Mouse (Mus musculus): ENCODE measurements around the gene 4930469K13Rik. TPM values are rescaled to one million over a fixed set of nuclear protein-coding genes. Genes with fewer than 3 reads are reported as not detected.
A peak's percentile ranks its signal among the peaks of the same experiment; 100 is the strongest.

The 4930469K13Rik gene
- polyA plus RNA-seq, 1 experiment from 2014 or later, result 20.7 TPM

DNA sequence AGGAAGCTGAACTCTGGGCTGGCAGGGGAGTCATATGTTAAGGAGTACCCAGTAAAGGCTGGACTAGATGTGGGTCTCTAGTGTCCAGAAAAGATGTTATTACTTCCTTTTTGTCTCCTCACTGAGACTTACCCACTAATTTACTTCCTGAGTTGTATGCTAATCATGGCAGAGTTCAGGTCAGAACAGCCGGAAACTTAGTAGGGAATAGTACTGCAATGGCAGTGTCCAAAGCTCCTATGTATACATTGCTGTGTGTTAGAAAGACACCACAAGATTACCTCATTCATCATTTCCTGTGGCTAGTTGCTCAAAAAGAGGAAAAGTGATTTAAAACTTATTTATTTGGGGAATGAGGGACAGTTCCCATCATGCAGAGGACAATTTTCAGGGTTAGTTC is 73.3 kb downstream of the 4930469K13Rik start:
- no peaks in the 10 kb centered on the region for H3K27me3 ChIP-seq
- no peak overlapping the region for H3K4me2 ChIP-seq
- H3K9ac ChIP-seq, result no peak overlapping the region
- no peak overlapping the region for H3K27ac ChIP-seq
- H3K9me3 ChIP-seq, result no peaks in the 10 kb centered on the region
- H3K4me1 ChIP-seq (replicated peaks), result no peaks in the 10 kb centered on the region
- H3K4me3 ChIP-seq, result no peak overlapping the region
- WGBS, result 84% methylated on average over 1 of the region's 1 CpGs
- ATAC-seq (ENCODE audit: low FRiP score), result no peak
- no peaks in the 10 kb centered on the region for H3K36me3 ChIP-seq

DNA sequence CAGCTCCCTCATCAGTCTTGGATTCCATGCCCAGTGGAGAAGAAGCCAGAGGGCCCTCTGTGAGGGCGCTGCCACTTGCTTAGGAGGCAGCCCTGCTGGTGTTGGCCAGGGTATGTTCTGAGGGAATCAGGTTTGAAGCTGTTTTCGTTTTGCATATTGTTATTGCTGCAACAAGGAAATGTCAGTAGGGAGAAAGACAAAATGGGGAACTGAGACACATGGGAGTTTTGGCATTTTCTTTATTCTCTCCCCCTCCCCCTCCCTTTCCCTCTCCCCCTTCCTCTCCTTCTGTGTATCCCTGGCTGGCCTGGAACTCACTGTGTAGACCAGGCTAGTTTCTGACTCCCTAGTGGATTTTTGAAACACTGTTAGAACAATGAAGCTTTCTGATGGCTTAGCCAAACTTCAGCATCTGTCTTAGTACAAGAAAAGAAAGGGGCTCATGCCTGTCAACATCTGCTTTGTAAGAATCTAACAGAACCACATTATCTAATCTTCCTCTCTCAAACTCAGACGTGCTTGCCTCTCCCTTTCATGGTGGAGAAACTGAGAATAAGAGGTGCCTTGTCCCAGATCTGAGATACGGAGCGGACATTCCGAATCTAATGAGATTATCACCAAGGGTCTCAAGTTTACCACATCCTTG is 86.2 kb downstream of the 4930469K13Rik start:
- 80% methylated on average over 6 of the region's 6 CpGs for WGBS
- no peaks in the 10 kb centered on the region for H3K9me3 ChIP-seq
- no peak overlapping the region for H3K4me3 ChIP-seq
- H3K9ac ChIP-seq, result no peak overlapping the region
- no peak for ATAC-seq (ENCODE audit: low FRiP score)
- H3K4me1 ChIP-seq (replicated peaks), result no peaks in the 10 kb centered on the region
- no peaks in the 10 kb centered on the region for H3K36me3 ChIP-seq
- no peak overlapping the region for H3K4me2 ChIP-seq
- H3K27me3 ChIP-seq, result no peaks in the 10 kb centered on the region
- no peak overlapping the region for H3K27ac ChIP-seq

DNA sequence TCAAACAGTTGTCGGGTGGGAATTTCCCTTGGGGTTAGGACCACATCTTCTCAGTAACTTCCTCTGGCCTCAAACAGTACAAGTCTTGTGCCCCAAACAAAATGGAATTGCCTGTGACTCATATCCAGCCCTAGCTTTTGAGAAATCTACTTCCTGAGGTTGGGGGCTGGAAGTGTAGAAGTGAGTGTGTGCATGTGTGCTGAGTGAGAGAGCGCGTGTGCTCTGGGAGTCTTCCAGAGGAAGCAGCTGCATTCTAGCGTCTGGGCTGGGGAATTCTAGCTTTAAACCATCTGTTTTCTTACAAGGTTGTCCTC is 87.5 kb downstream of the 4930469K13Rik start:
- Histone ChIP-seq H3K36me3 (no peaks in the 10 kb centered on the region), H3K9ac (no peak overlapping the region), H3K4me2 (no peak overlapping the region), H3K4me1 (replicated peaks) (no peaks in the 10 kb centered on the region), H3K27ac (no peak overlapping the region), H3K27me3 (no peaks in the 10 kb centered on the region), H3K4me3 (no peak overlapping the region), H3K9me3 (no peaks in the 10 kb centered on the region)
- ATAC-seq (ENCODE audit: low FRiP score), result no peak
- 93% methylated on average over 4 of the region's 4 CpGs for WGBS

DNA sequence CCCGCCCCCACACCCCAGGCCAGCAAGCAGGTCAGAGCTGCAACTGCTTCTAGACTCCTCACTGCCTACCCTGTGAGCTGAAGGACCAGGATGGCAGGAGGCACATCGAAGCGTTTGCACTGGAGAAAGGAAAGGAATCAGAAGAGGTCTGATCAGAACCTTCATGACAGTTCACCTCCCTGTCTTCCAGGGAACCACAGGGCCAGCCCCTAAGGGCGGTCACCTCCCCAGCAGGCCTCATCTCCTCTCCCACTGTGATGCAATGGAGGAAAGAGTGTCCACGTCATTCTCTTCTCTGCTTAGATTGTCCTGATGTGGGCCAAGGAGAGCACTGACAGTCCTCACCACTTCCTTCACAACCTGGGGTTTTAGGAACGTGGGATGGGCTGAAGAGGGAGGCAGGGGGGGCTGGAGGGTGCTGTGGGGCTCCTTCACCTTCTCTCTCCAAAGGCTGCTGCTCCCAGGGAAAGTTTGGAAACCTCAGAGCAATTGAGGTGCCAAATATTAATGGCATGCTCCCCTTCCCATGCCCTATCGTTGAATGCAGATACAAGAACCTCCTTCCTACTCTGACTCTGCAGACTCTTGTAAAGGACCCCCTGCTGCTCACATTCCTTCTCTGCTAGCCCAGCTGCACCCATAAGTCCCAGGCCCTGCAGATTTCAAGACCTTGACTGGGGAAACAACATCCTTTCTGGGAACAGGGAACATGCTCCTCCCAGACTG is 88.1 kb downstream of the 4930469K13Rik start:
- no peak overlapping the region; the same call in 1 of the 2 replicates for H3K27ac ChIP-seq
- WGBS, result 74% methylated on average over 7 of the region's 7 CpGs

DNA sequence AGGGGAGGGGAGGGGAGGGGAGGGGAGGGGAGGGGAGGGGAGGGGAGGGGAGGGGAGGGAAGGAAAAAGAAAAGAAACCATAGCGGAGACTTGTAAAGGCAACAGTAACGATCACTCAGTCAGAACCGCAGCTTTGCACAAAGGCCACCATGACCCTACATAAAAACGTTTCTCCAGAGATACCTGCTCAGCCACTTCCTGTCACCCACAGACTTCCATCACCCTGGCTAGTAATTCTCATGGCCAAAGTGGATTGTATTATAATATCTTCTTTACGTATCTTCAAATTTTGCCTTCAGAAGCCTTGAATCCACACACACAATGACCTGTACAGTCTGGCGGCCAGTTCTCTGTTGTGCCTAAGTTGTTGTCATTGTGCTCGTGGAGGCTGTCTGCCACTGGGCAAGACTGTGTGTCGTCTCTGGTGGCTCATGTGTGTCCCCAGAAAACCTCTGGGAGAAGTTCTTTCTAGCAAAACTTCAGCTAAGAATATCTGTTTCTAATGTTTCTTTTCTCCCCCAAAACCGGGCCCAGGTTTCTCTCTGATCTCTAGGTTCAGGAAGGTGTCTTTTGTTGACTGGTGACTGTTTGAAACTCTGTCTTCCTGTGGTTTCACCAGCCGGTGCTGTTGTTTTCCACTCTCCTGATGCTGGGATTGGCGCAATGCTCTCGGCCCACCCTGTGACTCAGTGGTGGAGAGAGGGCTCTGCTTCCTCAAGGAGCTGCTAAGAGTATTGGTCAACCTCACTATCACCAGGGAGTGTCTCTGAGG is 88.9 kb downstream of the 4930469K13Rik start:
- no peak for ATAC-seq (ENCODE audit: low FRiP score)
- Histone ChIP-seq H3K4me2 (no peak overlapping the region), H3K27ac (no peak overlapping the region)

More for the DNA sequence above, 88.1 kb downstream of the 4930469K13Rik start:
- Histone ChIP-seq H3K27me3 (no peaks in the 10 kb centered on the region), H3K36me3 (no peaks in the 10 kb centered on the region), H3K4me1 (replicated peaks) (no peaks in the 10 kb centered on the region), H3K9me3 (no peaks in the 10 kb centered on the region), H3K4me3 (no peak overlapping the region), H3K9ac (no peak overlapping the region), H3K4me2 (no peak overlapping the region)
- ATAC-seq (ENCODE audit: low FRiP score), result no peak

DNA sequence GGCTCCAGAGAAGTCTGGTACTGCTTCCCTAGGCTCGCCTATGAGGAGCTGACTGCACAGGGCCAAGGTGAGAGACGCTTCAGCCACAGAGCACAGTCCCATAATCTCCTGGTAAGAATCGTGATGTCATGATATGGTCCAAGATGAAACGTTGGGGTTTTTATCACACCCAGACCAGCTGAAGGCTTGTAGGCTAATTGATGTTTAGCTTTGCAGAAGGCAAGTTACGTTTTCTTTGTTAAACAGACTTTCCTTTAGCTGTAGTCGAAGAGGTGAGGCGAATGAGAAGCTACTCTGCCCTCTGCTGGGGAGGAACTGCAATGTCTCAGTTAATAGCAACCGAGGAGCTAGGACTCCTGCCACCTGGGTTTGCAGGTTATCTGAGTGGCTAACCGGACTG is 89.7 kb downstream of the 4930469K13Rik start:
- no peak overlapping the region for H3K27ac ChIP-seq
- H3K4me3 ChIP-seq, result no peak overlapping the region
- H3K4me2 ChIP-seq, result no peak overlapping the region
- no peak for ATAC-seq (ENCODE audit: low FRiP score)
- H3K36me3 ChIP-seq, result no peaks in the 10 kb centered on the region
- no peaks in the 10 kb centered on the region for H3K4me1 ChIP-seq (replicated peaks)
- no peak overlapping the region for H3K9ac ChIP-seq
- no peaks in the 10 kb centered on the region for H3K9me3 ChIP-seq
- 54% methylated on average over 9 of the region's 9 CpGs for WGBS
- H3K27me3 ChIP-seq, result no peaks in the 10 kb centered on the region

More for the DNA sequence above, 88.9 kb downstream of the 4930469K13Rik start:
- Histone ChIP-seq H3K36me3 (no peaks in the 10 kb centered on the region), H3K27me3 (no peaks in the 10 kb centered on the region), H3K9ac (no peak overlapping the region), H3K4me1 (replicated peaks) (no peaks in the 10 kb centered on the region), H3K4me3 (no peak overlapping the region), H3K9me3 (no peaks in the 10 kb centered on the region)
- 80% methylated on average over 12 of the region's 12 CpGs for WGBS

DNA sequence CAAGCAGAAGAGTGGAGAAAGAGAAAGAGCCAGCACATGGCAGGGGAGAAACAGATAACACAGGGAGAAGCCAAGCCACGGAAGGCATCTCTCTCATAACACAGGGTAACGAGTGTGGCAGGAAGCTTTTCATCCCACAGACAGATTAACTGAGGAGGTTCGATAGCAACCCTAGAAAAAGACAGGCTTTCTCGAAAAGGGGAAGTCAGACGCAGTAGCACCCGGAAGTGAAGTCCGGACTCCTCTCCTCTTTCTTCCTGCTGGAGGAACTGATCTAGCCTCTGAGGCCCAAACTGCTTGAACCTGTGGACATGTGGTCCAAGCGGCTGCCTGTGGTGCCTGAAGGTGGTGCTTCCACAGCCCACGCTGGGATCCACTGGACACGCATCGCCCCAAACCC is 90.1 kb downstream of the 4930469K13Rik start:
- WGBS, result 91% methylated on average over 11 of the region's 11 CpGs
- Histone ChIP-seq H3K27ac (no peak overlapping the region), H3K27me3 (no peaks in the 10 kb centered on the region), H3K9me3 (no peaks in the 10 kb centered on the region), H3K4me2 (no peak overlapping the region), H3K4me1 (replicated peaks) (no peaks in the 10 kb centered on the region), H3K4me3 (no peak overlapping the region), H3K9ac (no peak overlapping the region), H3K36me3 (no peaks in the 10 kb centered on the region)
- ATAC-seq (ENCODE audit: low FRiP score), result no peak

DNA sequence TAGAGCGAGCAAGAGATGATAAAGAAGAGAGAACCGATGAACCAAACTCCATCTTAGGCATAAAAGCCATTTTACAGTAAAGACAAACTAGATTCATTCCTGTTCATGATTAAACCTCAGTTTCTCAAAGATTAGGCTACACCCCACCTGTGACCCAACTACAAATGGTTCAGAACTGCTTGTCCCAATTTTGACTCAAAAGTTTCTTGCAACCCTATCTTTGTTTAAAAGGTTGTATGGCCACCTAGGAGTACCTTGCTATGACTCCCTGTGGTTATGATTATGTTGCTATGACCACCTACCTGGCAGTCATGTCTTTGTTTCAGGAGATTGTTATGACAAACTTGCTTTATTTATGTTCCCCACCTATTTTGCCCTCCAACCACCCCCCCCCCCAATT is 90.7 kb downstream of the 4930469K13Rik start:
- no peak for ATAC-seq (ENCODE audit: low FRiP score)
- H3K4me3 ChIP-seq, result no peak overlapping the region
- H3K4me1 ChIP-seq (replicated peaks), result no peaks in the 10 kb centered on the region
- H3K27ac ChIP-seq, result no peak overlapping the region
- H3K4me2 ChIP-seq, result no peak overlapping the region
- no peak overlapping the region for H3K9ac ChIP-seq
- H3K9me3 ChIP-seq, result no peaks in the 10 kb centered on the region
- 94% methylated on average over 2 of the region's 2 CpGs for WGBS
- H3K27me3 ChIP-seq, result no peaks in the 10 kb centered on the region
- H3K36me3 ChIP-seq, result no peaks in the 10 kb centered on the region

DNA sequence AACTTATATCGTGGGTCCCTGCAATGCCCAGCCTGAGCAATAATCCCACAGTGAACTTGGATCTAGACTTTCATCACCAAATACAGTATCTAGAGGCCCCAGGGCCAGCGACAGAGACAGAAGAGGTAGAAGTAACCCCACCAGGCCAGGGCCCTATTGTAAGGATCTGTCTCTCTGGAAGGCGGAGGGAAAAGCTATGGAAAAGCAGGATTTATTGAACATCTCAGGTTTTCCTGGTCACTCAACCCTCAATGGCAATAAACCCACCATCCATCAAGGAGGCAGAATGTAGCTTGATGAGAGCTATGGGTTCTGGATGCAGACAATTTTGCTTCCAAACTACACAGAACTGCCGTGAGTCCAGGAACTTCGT is 95.8 kb downstream of the 4930469K13Rik start:
- Histone ChIP-seq H3K4me3 (no peak overlapping the region), H3K4me2 (no peak overlapping the region), H3K9me3 (no peaks in the 10 kb centered on the region), H3K4me1 (replicated peaks) (peaks cover 10% of the 10 kb centered on the region), H3K9ac (no peak overlapping the region), H3K27ac (no peak overlapping the region), H3K36me3 (no peaks in the 10 kb centered on the region), H3K27me3 (no peaks in the 10 kb centered on the region)
- 81% methylated on average over 5 of the region's 5 CpGs for WGBS
- no peak for ATAC-seq (ENCODE audit: low FRiP score)

DNA sequence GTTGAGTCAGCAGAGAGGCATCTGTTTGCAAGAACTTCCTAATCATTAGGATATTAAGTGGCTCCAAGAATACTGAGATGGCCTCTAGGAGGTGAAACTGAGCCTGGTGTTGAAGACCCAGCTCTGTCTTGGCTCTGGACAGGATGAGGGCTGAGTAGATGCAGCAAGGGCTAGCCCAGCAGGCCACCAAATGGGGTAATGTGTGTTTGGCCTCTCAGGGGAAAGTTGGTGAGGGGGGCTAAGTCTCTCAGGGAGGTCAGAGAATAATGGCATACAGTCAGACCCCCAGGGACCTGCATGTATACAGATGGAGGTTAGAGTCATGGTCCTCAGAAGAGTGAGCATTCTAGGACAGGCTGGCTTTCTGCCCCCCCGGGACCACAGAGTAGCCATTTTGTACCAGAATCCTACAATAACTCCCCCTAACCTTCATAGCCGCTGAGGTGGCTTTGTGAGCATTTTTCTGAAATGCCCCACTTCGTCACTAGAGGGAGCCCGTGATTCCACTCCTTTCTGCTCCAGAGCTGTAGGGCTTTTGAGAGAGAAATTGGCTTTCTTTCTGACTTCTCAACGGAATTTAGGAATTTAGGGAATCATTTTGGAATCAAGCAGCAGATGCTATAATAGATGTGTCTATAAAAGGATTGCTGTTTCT is 96.3 kb downstream of the 4930469K13Rik start:
- Histone ChIP-seq H3K4me2 (no peak overlapping the region), H3K9me3 (no peaks in the 10 kb centered on the region), H3K27me3 (no peaks in the 10 kb centered on the region), H3K4me1 (replicated peaks) (peaks cover 10% of the 10 kb centered on the region), H3K36me3 (no peaks in the 10 kb centered on the region), H3K9ac (no peak overlapping the region), H3K4me3 (no peak overlapping the region), H3K27ac (no peak overlapping the region)
- no peak for ATAC-seq (ENCODE audit: low FRiP score)
- 14% methylated on average over 5 of the region's 5 CpGs for WGBS

DNA sequence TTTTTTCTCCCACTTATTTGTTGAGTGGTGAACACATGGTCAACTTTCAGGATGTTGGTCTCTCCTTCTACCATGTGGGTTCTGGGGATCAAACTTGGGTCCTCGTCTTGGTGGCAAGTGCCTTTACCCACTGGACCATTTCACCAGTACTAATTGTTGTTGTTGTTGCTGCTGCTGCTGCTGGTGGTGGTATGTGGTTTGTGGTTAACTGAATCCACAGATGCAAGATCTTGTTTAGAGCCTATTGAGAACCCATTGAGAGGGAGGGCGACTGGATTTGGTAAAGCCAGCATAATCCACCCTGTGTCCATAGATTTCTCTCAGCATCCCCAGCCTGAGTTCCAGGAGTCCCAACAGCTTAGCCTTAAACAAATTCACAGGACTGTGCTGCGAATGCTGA is 97.9 kb downstream of the 4930469K13Rik start:
- no peak for ATAC-seq (ENCODE audit: low FRiP score)
- Histone ChIP-seq H3K4me1 (replicated peaks) (peaks cover 10% of the 10 kb centered on the region), H3K27me3 (no peaks in the 10 kb centered on the region), H3K4me2 (no peak overlapping the region), H3K9me3 (no peaks in the 10 kb centered on the region), H3K4me3 (no peak overlapping the region), H3K9ac (no peak overlapping the region), H3K36me3 (no peaks in the 10 kb centered on the region), H3K27ac (no peak overlapping the region)
- 83% methylated on average over 3 of the region's 3 CpGs for WGBS

DNA sequence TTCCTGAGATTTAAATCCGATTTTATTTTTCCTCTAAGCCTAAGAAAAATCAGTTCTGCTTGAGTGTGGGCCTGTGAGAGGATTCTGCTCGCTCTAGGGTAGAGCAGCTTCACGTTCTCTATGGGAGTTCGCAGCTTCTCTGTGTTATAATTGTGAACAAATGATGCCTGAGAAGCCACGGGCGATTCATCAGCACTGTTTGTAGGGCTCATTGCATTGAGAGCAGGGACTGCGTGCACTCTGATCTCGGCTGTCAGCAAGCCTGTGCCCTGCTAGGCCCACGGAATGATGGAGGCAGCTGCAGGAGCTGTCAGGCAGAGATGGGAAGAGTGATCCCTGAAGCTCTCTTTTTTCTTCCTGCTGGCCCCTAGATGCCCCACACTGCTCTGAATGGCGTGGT is 100.1 kb downstream of the 4930469K13Rik start:
- no peak for ATAC-seq (ENCODE audit: low FRiP score)
- H3K36me3 ChIP-seq, result no peaks in the 10 kb centered on the region
- H3K4me1 ChIP-seq (replicated peaks), result peaks cover 18% of the 10 kb centered on the region
- H3K9me3 ChIP-seq, result no peaks in the 10 kb centered on the region
- no peaks in the 10 kb centered on the region for H3K27me3 ChIP-seq
- H3K4me3 ChIP-seq, result no peak overlapping the region
- no peak overlapping the region for H3K4me2 ChIP-seq
- H3K9ac ChIP-seq, result no peak overlapping the region
- peak overlapping the region; percentile 52; the same call in 1 of the 2 replicates for H3K27ac ChIP-seq
- WGBS, result 36% methylated on average over 10 of the region's 10 CpGs
